Mouse (Mus musculus) hindbrain, embryonic 14.5 days (tissue): ENCODE data around the gene Ankrd63. TPM values are rescaled to one million over a fixed set of nuclear protein-coding genes. Genes with fewer than 3 reads are reported as not detected.

Experiments
- ATAC-seq: fragments of 200-750 bp; cut with Nextera tagmentation; 2 replicates; pipeline ENCODE4 v1.8.0; 2017; ENCODE audit warnings: moderate number of reproducible peaks, mild to moderate bottlenecking, moderate TSS enrichment, moderate library complexity; ENCODE audit not compliant: low FRiP score
- DNase-seq: peaks from one replicate; pipeline ENCODE4 v3.0.0-alpha.2; 2015; ENCODE audit warnings: low spot score
- H3K27ac ChIP-seq: fragments of 300-500 bp; sonication (generic); 2 replicates; pipeline ENCODE4 v1.5.1; 2014; ENCODE audit warnings: mild to moderate bottlenecking, moderate library complexity
- H3K27me3 ChIP-seq: fragments of 300-500 bp; sonication (generic); 2 replicates; pipeline ENCODE4 v1.6.1; 2014; ENCODE audit warnings: mild to moderate bottlenecking, low read length, mixed read lengths; ENCODE audit not compliant: control insufficient read depth, insufficient read depth
- H3K36me3 ChIP-seq: fragments of 300-500 bp; sonication (generic); replicated peaks from 2 replicates; pipeline ENCODE4 v1.6.1; 2014; ENCODE audit not compliant: control insufficient read depth, insufficient read depth
- H3K4me1 ChIP-seq: fragments of 300-500 bp; sonication (generic); replicated peaks from 2 replicates; pipeline ENCODE4 v1.6.1; 2014; ENCODE audit warnings: antibody characterized with exemption, low read length, mixed read lengths; ENCODE audit not compliant: control insufficient read depth, insufficient read depth
- H3K4me2 ChIP-seq: fragments of 300-500 bp; sonication (generic); replicated peaks from 2 replicates; pipeline ENCODE4 v1.6.1; 2014; ENCODE audit warnings: mild to moderate bottlenecking, moderate library complexity
- H3K4me3 ChIP-seq: fragments of 300-500 bp; sonication (generic); replicated peaks from 2 replicates; pipeline ENCODE4 v1.5.1; 2014; ENCODE audit warnings: mild to moderate bottlenecking, low read length
- H3K9ac ChIP-seq: fragments of 300-500 bp; sonication (generic); 2 replicates; pipeline ENCODE4 v1.6.1; 2014
- H3K9me3 ChIP-seq: fragments of 300-500 bp; sonication (generic); 2 replicates; pipeline ENCODE4 v1.6.1; 2016; ENCODE audit warnings: low read length; ENCODE audit not compliant: control insufficient read depth
- WGBS: fragments of 180-500 bp; shearing (Covaris S2); extraction: QIAGEN DNeasy Blood & Tissue Kit; methylation state at CpG from one replicate; pipeline ENCODE4 v1.1.7; 2014; 5-methylcytosine and 5-hydroxymethylcytosine counted together
- polyA plus RNA-seq: library from polyadenylated mRNA; unstranded; fragments of >200 nt; fragmentation: Nextera tagmentation; extraction: Ambion mirVana; gene quantifications from 2 replicates; pipeline ENCODE4 v1.2.1, GENCODE M21; 2014

Gene Ankrd63
- polyA plus RNA-seq, 1 experiment from 2014 or later: not detected

- no peak within 1 kb of the TSS for H3K9ac ChIP-seq
- DNase-seq: no peak
- H3K4me2 ChIP-seq: no peak within 1 kb of the TSS
- ATAC-seq: 0 out of 2 replicates have a peak, but pooled peaks have one; percentile 27
- H3K4me1 ChIP-seq: no peaks in the 10 kb centered on the region
- H3K36me3 ChIP-seq: no peaks in the 10 kb centered on the region
- no peak within 1 kb of the TSS for H3K27ac ChIP-seq
- 22% methylated on average over 7 of the region's 7 CpGs for WGBS
- H3K9me3 ChIP-seq: no peaks in the 10 kb centered on the region
- peaks cover 20% of the 10 kb centered on the region; the same call in 1 of the 2 replicates for H3K27me3 ChIP-seq
- no peak within 1 kb of the TSS for H3K4me3 ChIP-seq
Observed at GRCm38 (mm10) chr2:118728337-118728736, 24.6 kb upstream of the Ankrd63 start, which contains the start of gene Plcb2. Plcb2 (minus strand) TSS chr2:118728438.

- Histone ChIP-seq H3K9ac (no peak overlapping the region), H3K27ac (no peak overlapping the region), H3K9me3 (no peaks in the 10 kb centered on the region), H3K36me3 (no peaks in the 10 kb centered on the region), H3K4me3 (no peak overlapping the region), H3K27me3 (peaks cover 20% of the 10 kb centered on the region; the same call in 1 of the 2 replicates), H3K4me2 (no peak overlapping the region), H3K4me1 (no peaks in the 10 kb centered on the region)
- 31% methylated on average over 9 of the region's 9 CpGs for WGBS
- no peak for DNase-seq
- ATAC-seq: no peak
Observed at GRCm38 (mm10) chr2:118727911-118728310, 24.1 kb upstream of the Ankrd63 start.

- Histone ChIP-seq H3K27ac (no peak overlapping the region), H3K27me3 (peaks cover 20% of the 10 kb centered on the region; the same call in 1 of the 2 replicates), H3K9me3 (no peaks in the 10 kb centered on the region), H3K4me3 (no peak overlapping the region), H3K4me1 (no peaks in the 10 kb centered on the region), H3K9ac (no peak overlapping the region), H3K4me2 (no peak overlapping the region), H3K36me3 (no peaks in the 10 kb centered on the region)
- ATAC-seq (no peak), DNase-seq (no peak)
- 85% methylated on average over 2 of the region's 2 CpGs for WGBS
Observed at GRCm38 (mm10) chr2:118726873-118727272, 23.1 kb upstream of the Ankrd63 start.

- H3K4me2 ChIP-seq: no peak overlapping the region
- H3K27me3 ChIP-seq: peaks cover 20% of the 10 kb centered on the region; the same call in 1 of the 2 replicates
- no peak overlapping the region for H3K9ac ChIP-seq
- no peak overlapping the region for H3K27ac ChIP-seq
- DNase-seq: no peak
- WGBS: 84% methylated on average over 4 of the region's 4 CpGs
- H3K36me3 ChIP-seq: no peaks in the 10 kb centered on the region
- H3K4me3 ChIP-seq: no peak overlapping the region
- H3K4me1 ChIP-seq: no peaks in the 10 kb centered on the region
- no peak for ATAC-seq
- H3K9me3 ChIP-seq: no peaks in the 10 kb centered on the region
Observed at GRCm38 (mm10) chr2:118725511-118725910, 21.7 kb upstream of the Ankrd63 start.

GRCm38 (mm10) chr2:118723693-118724486, 20.1 kb upstream of the Ankrd63 start:
- H3K4me2 ChIP-seq: no peak overlapping the region
- WGBS: 83% methylated on average over 15 of the region's 15 CpGs
- no peaks in the 10 kb centered on the region for H3K9me3 ChIP-seq
- no peak overlapping the region for H3K27ac ChIP-seq
- ATAC-seq (no peak), DNase-seq (no peak)
- H3K27me3 ChIP-seq: peaks cover 11% of the 10 kb centered on the region; the same call in 1 of the 2 replicates
- no peak overlapping the region for H3K9ac ChIP-seq
- no peaks in the 10 kb centered on the region for H3K36me3 ChIP-seq
- no peak overlapping the region for H3K4me3 ChIP-seq
- no peaks in the 10 kb centered on the region for H3K4me1 ChIP-seq

GRCm38 (mm10) chr2:118716677-118717076, 12.9 kb upstream of the Ankrd63 start:
- Histone ChIP-seq H3K27me3 (peaks cover 12% of the 10 kb centered on the region), H3K9ac (no peak overlapping the region), H3K4me1 (peaks cover 4% of the 10 kb centered on the region; the same call in 1 of the 2 replicates), H3K27ac (no peak overlapping the region), H3K4me2 (no peak overlapping the region), H3K4me3 (no peak overlapping the region), H3K36me3 (no peaks in the 10 kb centered on the region), H3K9me3 (no peaks in the 10 kb centered on the region)
- ATAC-seq (no peak), DNase-seq (no peak)
- WGBS: 86% methylated on average over 5 of the region's 5 CpGs

GRCm38 (mm10) chr2:118714230-118714629, 10.5 kb upstream of the Ankrd63 start:
- peak; percentile 53 for DNase-seq
- peak; percentile 56 for ATAC-seq
- 18% methylated on average over 4 of the region's 4 CpGs for WGBS

GRCm38 (mm10) chr2:118713631-118714030, 9.9 kb upstream of the Ankrd63 start:
- no peaks in the 10 kb centered on the region for H3K36me3 ChIP-seq
- no peak overlapping the region for H3K4me2 ChIP-seq
- DNase-seq (no peak), ATAC-seq (no peak)
- no peak overlapping the region for H3K27ac ChIP-seq
- H3K9ac ChIP-seq: no peak overlapping the region
- H3K27me3 ChIP-seq: peaks cover 39% of the 10 kb centered on the region
- H3K4me3 ChIP-seq: no peak overlapping the region
- no peaks in the 10 kb centered on the region for H3K9me3 ChIP-seq
- WGBS: 86% methylated on average over 6 of the region's 6 CpGs
- peaks cover 9% of the 10 kb centered on the region for H3K4me1 ChIP-seq

More at GRCm38 (mm10) chr2:118714230-118714629, 10.5 kb upstream of the Ankrd63 start:
- Histone ChIP-seq H3K27ac (no peak overlapping the region), H3K9ac (no peak overlapping the region), H3K4me2 (no peak overlapping the region), H3K4me3 (no peak overlapping the region), H3K36me3 (no peaks in the 10 kb centered on the region), H3K4me1 (peaks cover 9% of the 10 kb centered on the region), H3K27me3 (peaks cover 33% of the 10 kb centered on the region), H3K9me3 (no peaks in the 10 kb centered on the region)

- Histone ChIP-seq H3K4me2 (peak overlapping the region; percentile 86), H3K27ac (no peak overlapping the region), H3K4me3 (peak overlapping the region; percentile 39), H3K4me1 (peaks cover 9% of the 10 kb centered on the region), H3K27me3 (peaks cover 65% of the 10 kb centered on the region), H3K9me3 (no peaks in the 10 kb centered on the region), H3K36me3 (no peaks in the 10 kb centered on the region), H3K9ac (peak overlapping the region; percentile 57)
- peak; percentile 72 for DNase-seq
- ATAC-seq: peak; percentile 73; the same call in 1 of the 2 replicates
- WGBS: under 1% methylated on average over 36 of the region's 36 CpGs
Observed at GRCm38 (mm10) chr2:118711038-118711494, 7.3 kb upstream of the Ankrd63 start.
